Mouse (Mus musculus) embryonic facial prominence, embryonic 11.5 days (tissue): ENCODE results near the gene Nectin4. TPM values are rescaled to one million over a fixed set of nuclear protein-coding genes. Genes with fewer than 3 reads are reported as not detected.
"Not testable (repeated sequence)": the region's sequence is repeated elsewhere in the genome, so short reads cannot be mapped to it uniquely, and the experiment has no call there.

Source experiments
- ATAC-seq: fragments of 200-750 bp; cut with Nextera tagmentation; replicated peaks from 2 replicates; pipeline ENCODE4 v1.8.0; 2017; ENCODE audit warnings: low read depth; ENCODE audit not compliant: insufficient number of reproducible peaks, low FRiP score, low TSS enrichment
- DNase-seq: peaks from one replicate; pipeline ENCODE4 v3.0.0-alpha.2; 2015; ENCODE audit warnings: low spot score
- H3K27ac ChIP-seq: fragments of 300-500 bp; sonication (generic); replicated peaks from 2 replicates; pipeline ENCODE4 v1.5.1; 2014; ENCODE audit warnings: mild to moderate bottlenecking, low read depth, low read length, control low read depth
- H3K27me3 ChIP-seq: fragments of 300-500 bp; sonication (generic); 2 replicates; pipeline ENCODE4 v1.6.1; 2014; ENCODE audit warnings: mild to moderate bottlenecking, low read length, moderate library complexity, mixed read lengths; ENCODE audit not compliant: control insufficient read depth, insufficient read depth
- H3K36me3 ChIP-seq: fragments of 300-500 bp; sonication (generic); replicated peaks from 2 replicates; pipeline ENCODE4 v1.6.1; 2014; ENCODE audit warnings: low read depth, mild to moderate bottlenecking, low read length, moderate library complexity, mixed read lengths; ENCODE audit not compliant: control insufficient read depth, insufficient read depth
- H3K4me1 ChIP-seq: fragments of 300-500 bp; sonication (generic); 2 replicates; pipeline ENCODE4 v1.6.1; 2014; ENCODE audit warnings: low read length, mixed read lengths; ENCODE audit not compliant: control insufficient read depth, insufficient read depth
- H3K4me2 ChIP-seq: fragments of 300-500 bp; sonication (generic); 2 replicates; pipeline ENCODE4 v1.6.1; 2014; ENCODE audit warnings: low read depth, mild to moderate bottlenecking, control low read depth, low read length, moderate library complexity
- H3K4me3 ChIP-seq: fragments of 300-500 bp; sonication (generic); 2 replicates; pipeline ENCODE4 v1.5.1; 2014; ENCODE audit warnings: low read depth, low read length, control low read depth
- H3K9ac ChIP-seq: fragments of 300-500 bp; sonication (generic); replicated peaks from 2 replicates; pipeline ENCODE4 v1.6.1; 2014; ENCODE audit warnings: mild to moderate bottlenecking, control low read depth, low read length
- H3K9me3 ChIP-seq: fragments of 300-500 bp; sonication (generic); replicated peaks from 2 replicates; pipeline ENCODE4 v1.6.1; 2016; ENCODE audit warnings: mild to moderate bottlenecking, low read length, inconsistent platforms, mixed read lengths; ENCODE audit not compliant: control insufficient read depth
- WGBS: fragments of 180-500 bp; shearing (Covaris S2); extraction: QIAGEN DNeasy Blood & Tissue Kit; methylation state at CpG from one replicate; pipeline ENCODE4 v1.1.7; 2014; 5-methylcytosine and 5-hydroxymethylcytosine counted together
- polyA plus RNA-seq: library from polyadenylated mRNA; unstranded; fragments of >200 nt; fragmentation: Nextera tagmentation; extraction: Ambion mirVana; gene quantifications from 2 replicates; pipeline ENCODE4 v1.2.1, GENCODE M21; 2014

The Nectin4 gene
- polyA plus RNA-seq, result 2.4 and 2.5 TPM in 2 replicates

DNA sequence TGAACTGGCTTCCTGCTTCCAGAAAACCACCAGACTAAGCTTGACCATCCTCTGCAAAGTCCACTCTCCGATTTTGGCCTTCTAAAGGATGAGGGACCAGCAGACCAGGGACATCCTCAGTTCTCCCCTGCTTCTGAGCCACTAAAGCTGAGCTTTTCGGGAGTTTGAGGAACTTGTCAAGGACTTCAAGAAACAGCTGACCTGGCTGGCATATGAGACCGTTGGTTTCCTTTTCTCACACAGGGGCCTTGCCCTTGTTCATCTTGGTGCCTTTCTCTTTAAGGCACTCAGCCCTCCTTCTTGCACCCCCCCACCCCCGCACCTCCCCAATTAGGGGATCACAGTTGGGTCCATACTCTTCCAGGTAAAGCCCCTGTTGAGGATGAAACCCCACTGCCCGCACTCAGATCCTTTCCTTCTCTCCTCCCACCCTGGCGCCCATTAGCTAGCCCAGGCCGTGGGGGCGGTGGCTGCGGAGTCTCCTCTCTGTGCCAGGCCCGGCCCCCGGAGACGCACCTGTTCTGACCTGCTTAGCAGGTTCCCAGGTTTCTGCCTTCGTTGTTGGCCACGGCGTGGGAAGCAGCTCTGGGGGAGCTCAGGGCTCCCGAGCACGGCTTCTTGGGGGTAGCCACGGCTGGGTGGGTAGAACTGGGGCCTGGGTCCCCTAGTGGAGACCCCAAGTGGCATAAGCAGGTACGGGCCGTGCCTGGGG, at the start of gene Nectin4:
TSS of gene Nectin4 (plus strand) at position 255 of the 712 bp plus-strand sequence.
- ATAC-seq (no peak), DNase-seq (no peak)
- Histone ChIP-seq H3K9me3 (no peaks in the 10 kb centered on the region), H3K9ac (no peak within 1 kb of the TSS), H3K4me2 (no peak within 1 kb of the TSS; the same call in 1 of the 2 replicates), H3K4me3 (no peak within 1 kb of the TSS), H3K27ac (no peak within 1 kb of the TSS), H3K27me3 (no peaks in the 10 kb centered on the region; the same call in 1 of the 2 replicates), H3K36me3 (no peaks in the 10 kb centered on the region), H3K4me1 (no peaks in the 10 kb centered on the region)
- WGBS, result 40% methylated on average over 20 of the region's 20 CpGs

DNA sequence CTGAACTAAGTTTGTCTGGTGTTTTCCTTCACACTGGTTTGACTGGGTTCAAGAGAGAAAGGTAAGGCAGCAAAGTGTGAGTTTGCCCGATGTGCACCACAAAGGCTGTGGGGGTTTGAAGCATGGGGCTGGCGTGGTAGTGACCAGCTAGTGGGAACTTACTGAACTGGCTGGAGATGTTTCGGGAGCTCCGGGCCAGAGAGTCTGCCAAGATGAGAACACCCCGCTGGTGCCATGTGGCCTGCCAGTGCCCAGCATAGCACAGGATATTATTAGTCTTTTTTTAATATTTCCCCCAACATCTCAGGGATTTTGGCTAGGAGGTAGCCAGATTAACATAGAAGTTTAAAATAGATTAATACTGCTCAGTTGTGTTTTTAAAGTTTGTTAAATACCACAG, 49.7 kb upstream of the Nectin4 start:
- 13% methylated on average over 5 of the region's 5 CpGs for WGBS
- H3K4me1 ChIP-seq, result no peaks in the 10 kb centered on the region
- peak overlapping the region; percentile 13 for H3K4me3 ChIP-seq
- DNase-seq (no peak), ATAC-seq (no peak)
- no peak overlapping the region for H3K27ac ChIP-seq
- H3K4me2 ChIP-seq, result no peak overlapping the region; the same call in 1 of the 2 replicates
- no peaks in the 10 kb centered on the region for H3K9me3 ChIP-seq
- no peaks in the 10 kb centered on the region for H3K36me3 ChIP-seq
- H3K9ac ChIP-seq, result no peak overlapping the region
- H3K27me3 ChIP-seq, result no peaks in the 10 kb centered on the region

DNA sequence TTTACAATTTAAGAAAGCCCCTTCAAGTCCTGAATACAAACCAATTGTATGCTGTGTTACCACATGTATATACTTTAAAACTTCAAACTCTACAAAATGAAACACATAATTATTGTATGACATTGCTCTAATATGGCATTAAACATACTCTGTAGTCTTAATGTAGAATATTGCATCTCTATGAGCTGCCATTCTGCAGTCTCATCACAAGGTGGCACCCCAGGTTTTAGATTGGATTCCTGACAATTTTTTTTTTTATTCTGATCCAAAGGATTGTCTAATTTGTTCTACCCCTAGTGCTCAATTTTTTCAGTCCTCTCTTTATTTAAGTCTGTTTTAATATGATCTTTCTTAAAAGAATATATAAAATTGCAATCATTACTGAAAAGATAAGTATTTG, 48.5 kb upstream of the Nectin4 start:
- Histone ChIP-seq H3K27me3 (no peaks in the 10 kb centered on the region), H3K36me3 (no peaks in the 10 kb centered on the region), H3K9me3 (no peaks in the 10 kb centered on the region), H3K9ac (no peak overlapping the region), H3K4me3 (no peak overlapping the region), H3K4me2 (no peak overlapping the region), H3K4me1 (no peaks in the 10 kb centered on the region), H3K27ac (no peak overlapping the region)
- no peak for ATAC-seq
- peak; percentile 64 for DNase-seq

DNA sequence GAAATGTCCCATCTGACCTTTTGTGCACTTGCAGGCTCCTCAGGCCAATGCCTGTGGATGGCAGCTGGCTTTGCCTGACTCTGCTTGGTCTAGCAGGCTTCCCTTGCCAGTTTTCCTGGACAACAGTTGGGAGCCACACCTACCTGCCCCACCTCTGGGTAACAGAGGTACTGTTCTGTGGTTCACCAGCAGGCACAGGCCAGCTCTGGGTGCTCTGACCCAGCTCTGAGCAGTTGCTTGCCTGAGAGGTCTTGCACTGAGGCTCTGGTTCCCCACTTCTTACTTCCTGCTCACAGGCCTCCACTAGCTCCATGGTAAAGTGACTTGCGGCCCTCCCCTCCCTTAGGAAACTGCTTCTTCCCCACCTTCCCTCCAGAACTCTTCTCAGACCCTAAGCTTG, 47.9 kb upstream of the Nectin4 start:
- no peaks in the 10 kb centered on the region for H3K9me3 ChIP-seq
- DNase-seq (no peak), ATAC-seq (0 out of 2 replicates have a peak, but pooled peaks have one; percentile 65)
- no peak overlapping the region for H3K4me2 ChIP-seq
- no peaks in the 10 kb centered on the region for H3K4me1 ChIP-seq
- no peaks in the 10 kb centered on the region for H3K36me3 ChIP-seq
- no peaks in the 10 kb centered on the region for H3K27me3 ChIP-seq
- WGBS, result 68% methylated on average over 1 of the region's 1 CpGs
- H3K27ac ChIP-seq, result no peak overlapping the region
- no peak overlapping the region for H3K9ac ChIP-seq
- no peak overlapping the region for H3K4me3 ChIP-seq

DNA sequence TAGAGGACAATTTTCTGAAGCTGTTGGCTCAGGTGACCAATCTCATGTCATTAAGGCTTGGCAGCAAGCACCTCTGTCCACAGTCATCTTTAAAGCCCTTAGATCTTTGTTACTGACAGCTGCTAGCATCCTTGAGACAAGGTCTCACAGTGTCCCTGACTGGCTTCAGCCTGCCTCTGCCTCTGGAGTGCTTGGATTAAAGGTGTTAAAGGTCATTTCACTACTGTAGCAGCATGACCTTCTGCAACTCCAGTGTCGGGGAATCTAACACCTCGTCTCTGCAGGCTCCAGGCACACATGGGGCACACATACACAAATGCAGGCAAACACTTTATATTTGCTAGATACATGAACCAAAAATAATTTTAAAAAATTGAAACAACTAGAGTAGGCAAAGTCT, 44.3 kb upstream of the Nectin4 start:
- Histone ChIP-seq H3K9me3 (no peaks in the 10 kb centered on the region), H3K9ac (no peak overlapping the region), H3K4me2 (no peak overlapping the region), H3K4me1 (no peaks in the 10 kb centered on the region), H3K36me3 (no peaks in the 10 kb centered on the region), H3K27ac (no peak overlapping the region), H3K27me3 (no peaks in the 10 kb centered on the region), H3K4me3 (no peak overlapping the region)
- DNase-seq, result no peak
- ATAC-seq, result no peak
- 81% methylated on average over 2 of the region's 2 CpGs for WGBS

DNA sequence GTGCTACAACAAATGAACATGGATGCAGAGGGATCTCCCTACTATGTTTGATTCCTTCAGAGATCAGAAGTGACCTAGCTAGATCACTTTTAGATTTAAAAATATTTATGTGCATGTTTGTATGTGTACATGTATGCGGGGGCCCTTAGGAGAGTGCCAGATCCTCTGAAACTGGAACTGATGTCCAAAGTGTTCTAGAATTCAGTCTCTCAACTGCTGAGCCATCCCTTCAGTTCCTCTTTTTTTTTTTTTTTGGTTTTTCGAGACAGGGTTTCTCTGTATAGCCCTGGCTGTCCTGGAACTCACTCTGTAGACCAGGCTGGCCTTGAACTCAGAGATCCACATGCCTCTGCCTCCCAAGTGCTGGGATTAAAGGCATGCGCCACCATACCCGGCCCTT, 43.3 kb upstream of the Nectin4 start:
- not testable (repeated sequence) for H3K9ac ChIP-seq, H3K4me1 ChIP-seq, H3K27ac ChIP-seq, H3K4me3 ChIP-seq, ATAC-seq, DNase-seq, H3K36me3 ChIP-seq, H3K9me3 ChIP-seq, H3K4me2 ChIP-seq, H3K27me3 ChIP-seq
- WGBS, result 86% methylated on average over 4 of the region's 4 CpGs

DNA sequence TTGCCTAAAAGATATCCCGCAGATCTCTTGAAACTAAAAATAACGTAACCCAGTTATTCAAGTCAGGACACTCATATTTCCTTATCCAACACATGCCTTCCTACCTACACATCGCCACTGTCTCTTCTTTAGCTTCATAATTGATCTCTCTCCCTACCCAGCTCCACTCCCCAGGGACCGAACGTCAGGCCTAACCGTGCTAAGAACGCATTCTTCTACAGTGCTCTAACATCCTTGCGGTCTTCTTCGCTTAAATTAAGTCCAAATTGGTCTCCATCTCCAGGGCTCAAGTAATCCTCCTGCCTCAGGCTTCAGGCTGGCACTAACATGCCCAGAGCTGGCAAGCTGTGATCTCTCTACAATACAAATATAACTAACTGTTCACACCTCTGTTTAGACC, 41.7 kb upstream of the Nectin4 start:
- DNase-seq (peak; percentile 46), ATAC-seq (no peak)
- Histone ChIP-seq H3K9ac (peak overlapping the region; percentile 99), H3K36me3 (no peaks in the 10 kb centered on the region), H3K4me2 (peak overlapping the region; percentile 78), H3K27me3 (no peaks in the 10 kb centered on the region), H3K4me1 (no peaks in the 10 kb centered on the region; the same call in 1 of the 2 replicates), H3K27ac (peak overlapping the region; percentile 99), H3K9me3 (no peaks in the 10 kb centered on the region), H3K4me3 (peak overlapping the region; percentile 82)
- 37% methylated on average over 9 of the region's 9 CpGs for WGBS

DNA sequence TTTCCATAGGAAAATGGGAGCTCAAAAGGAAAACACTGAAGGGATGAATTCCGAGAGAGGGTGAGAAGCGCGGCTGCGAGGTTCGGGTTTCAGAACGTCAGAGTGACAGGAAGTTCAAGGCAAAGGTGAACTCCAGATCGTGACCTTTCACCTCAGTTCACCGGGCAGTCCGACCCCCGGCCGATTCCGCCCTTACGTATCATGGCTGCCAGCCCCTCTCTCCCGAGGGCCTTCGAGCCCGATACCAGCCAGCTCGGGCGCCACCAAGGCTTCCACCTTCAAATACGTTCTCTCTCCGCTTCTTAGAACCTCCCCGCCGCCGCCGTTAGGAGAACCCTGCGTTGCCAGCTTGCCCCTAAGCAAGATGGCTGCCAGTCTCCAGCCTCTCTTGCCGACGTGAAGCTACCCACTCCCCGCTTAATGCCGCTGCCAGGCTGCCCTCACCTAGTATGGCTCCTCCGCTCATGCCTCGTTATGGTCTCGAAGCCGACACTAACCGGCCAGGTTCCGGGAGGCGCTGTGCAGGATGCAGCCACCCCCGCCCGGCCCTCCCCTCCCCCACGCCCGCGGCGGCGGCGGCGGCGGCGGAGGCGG, 41.0 kb upstream of the Nectin4 start, which contains the start of gene Dedd:
TSS of gene Dedd (plus strand) at position 307 of the 594 bp plus-strand sequence.
- peak within 1 kb of the TSS; percentile 99 for H3K9ac ChIP-seq
- H3K27ac ChIP-seq, result peak within 1 kb of the TSS; percentile 99
- H3K4me2 ChIP-seq, result peak within 1 kb of the TSS; percentile 78
- H3K4me3 ChIP-seq, result peak within 1 kb of the TSS; percentile 82
- H3K27me3 ChIP-seq, result no peaks in the 10 kb centered on the region
- DNase-seq (peak; percentile 93), ATAC-seq (peak; percentile 95)
- no peaks in the 10 kb centered on the region for H3K9me3 ChIP-seq
- WGBS, result under 1% methylated on average over 43 of the region's 48 CpGs
- no peaks in the 10 kb centered on the region; the same call in 1 of the 2 replicates for H3K4me1 ChIP-seq
- no peaks in the 10 kb centered on the region for H3K36me3 ChIP-seq
